Mouse (Mus musculus): Measurements from ENCODE around the gene Ddx19a. TPM values are rescaled to one million over a fixed set of nuclear protein-coding genes. Genes with fewer than 3 reads are reported as not detected.
"Not testable (repeated sequence)": the region's sequence is repeated elsewhere in the genome, so short reads cannot be mapped to it uniquely, and the experiment has no call there.

Gene Ddx19a
- polyA plus RNA-seq, 1 experiment from 2014 or later: 23.7 TPM

DNA sequence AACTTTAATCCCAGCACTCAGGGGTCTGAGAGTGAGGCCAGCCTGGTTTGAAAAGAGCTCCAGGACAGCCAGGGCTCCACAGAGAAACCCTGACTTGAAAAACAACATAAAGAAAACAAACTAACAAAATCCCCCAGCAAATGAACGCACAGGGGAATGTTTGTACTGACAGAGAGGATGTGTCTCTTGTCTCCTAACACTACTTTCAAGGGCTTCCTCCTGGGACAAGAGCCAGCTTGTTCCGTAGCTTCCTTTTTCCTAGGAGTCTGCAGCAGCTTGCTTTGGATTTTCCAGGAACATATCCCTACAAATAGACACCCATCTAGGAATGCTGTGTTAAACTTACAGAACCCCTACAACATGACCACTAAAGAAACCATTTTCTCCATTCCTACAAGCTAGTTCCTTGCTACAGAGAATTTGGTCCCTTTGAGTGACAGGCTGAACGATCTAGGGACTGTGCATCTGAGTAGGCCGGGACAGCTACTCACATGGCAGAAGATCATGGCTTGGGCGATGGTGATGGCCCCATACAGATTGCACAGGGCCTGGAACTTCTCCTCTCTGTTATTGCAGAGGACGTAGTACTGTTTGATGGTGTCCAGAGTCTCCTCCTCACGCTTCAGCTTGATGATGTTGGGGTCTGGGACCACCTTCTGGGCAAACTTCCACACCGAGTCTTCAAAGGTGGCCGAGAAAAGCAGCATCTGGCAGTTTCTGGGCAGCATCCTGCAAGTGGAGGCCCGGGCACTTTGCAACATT lies 12.8 kb upstream of the Ddx19a start:
- WGBS: 86% methylated on average over 9 of the region's 10 CpGs
- H3K36me3 ChIP-seq (replicated peaks): peaks cover 66% of the 10 kb centered on the region
- not testable (repeated sequence) for H3K27ac ChIP-seq (replicated peaks); H3K4me1 ChIP-seq; H3K9me3 ChIP-seq; DNase-seq (ENCODE audit: low spot score); H3K4me3 ChIP-seq; H3K27me3 ChIP-seq (replicated peaks; ENCODE audit: low read depth, poor library complexity, severe bottlenecking)

DNA sequence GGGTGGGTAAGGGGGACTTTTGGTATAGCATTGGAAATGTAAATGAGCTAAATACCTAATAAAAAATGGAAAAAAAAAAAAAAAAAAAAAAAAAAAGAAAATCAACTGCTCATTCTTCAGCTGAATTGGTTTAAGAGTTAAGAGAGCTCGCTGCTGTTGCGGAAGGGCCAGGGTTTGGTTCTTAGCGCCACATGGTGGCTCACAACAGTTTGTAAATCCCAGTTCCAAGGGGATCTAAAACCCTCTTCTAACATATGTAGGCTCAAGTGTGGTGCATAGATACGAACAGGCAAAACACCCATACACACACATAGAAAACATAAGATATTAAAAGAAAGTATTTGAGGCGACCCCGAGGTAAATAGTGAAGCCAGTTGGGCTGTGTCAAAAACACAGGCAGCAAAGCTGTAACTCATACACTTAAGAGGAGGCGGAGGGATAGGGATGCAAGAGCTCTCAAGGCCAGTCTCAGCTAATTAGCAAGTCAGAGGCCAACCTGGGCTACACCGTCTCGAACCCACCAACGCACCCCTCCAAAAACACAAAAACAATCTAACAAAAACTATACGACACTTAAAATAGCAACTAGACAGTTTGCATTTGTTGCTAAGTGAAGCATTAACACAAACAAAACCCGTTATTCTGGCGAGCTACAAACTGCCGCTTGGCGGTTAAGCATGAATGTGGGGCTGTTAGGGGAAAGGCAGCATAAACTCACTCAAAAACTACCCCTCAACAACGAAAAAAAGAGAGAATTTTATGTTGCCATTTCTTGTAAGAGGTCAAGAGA lies 764 bp downstream of the Ddx19a start:
- Histone ChIP-seq H3K27ac (replicated peaks) (peak overlapping the region; percentile 91), H3K27me3 (replicated peaks; ENCODE audit: low read depth, poor library complexity, severe bottlenecking) (no peaks in the 10 kb centered on the region), H3K4me1 (peaks cover 12% of the 10 kb centered on the region), H3K4me3 (peak overlapping the region; percentile 91), H3K9me3 (no peaks in the 10 kb centered on the region), H3K36me3 (replicated peaks) (peaks cover 40% of the 10 kb centered on the region)
- no peak for DNase-seq (ENCODE audit: low spot score)
- WGBS: 37% methylated on average over 16 of the region's 16 CpGs

DNA sequence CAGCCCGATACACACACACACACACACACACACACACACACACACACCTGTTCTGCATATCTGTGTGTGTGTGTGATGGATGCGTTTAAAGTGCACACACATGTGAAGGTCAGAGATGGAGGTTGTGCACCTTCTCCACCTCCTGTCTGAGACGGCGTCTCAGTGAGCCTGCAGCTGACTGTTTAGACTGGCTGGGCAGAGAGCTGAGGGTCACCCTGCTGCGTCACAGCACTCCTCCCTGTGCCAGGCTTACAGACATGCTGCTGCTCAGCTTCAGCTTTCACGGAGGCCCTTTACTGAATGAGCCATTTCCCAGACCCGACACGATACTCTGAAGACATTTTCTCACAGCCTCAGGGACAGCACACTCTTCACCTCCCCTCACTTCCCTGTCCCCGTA lies 7.6 kb downstream of the Ddx19a start:
- 90% methylated on average over 9 of the region's 9 CpGs for whole genome bisulfite sequencing
- Histone ChIP-seq H3K36me3 (replicated peaks) (peaks cover 95% of the 10 kb centered on the region), H3K4me3 (no peak overlapping the region), H3K4me1 (no peaks in the 10 kb centered on the region), H3K27ac (replicated peaks) (no peak overlapping the region), H3K27me3 (replicated peaks; ENCODE audit: low read depth, poor library complexity, severe bottlenecking) (no peaks in the 10 kb centered on the region), H3K9me3 (no peaks in the 10 kb centered on the region)
- DNase-seq (ENCODE audit: low spot score): no peak

- no peaks in the 10 kb centered on the region for H3K9me3 ChIP-seq
- H3K27me3 ChIP-seq (replicated peaks; ENCODE audit: low read depth, poor library complexity, severe bottlenecking): no peaks in the 10 kb centered on the region
- 87% methylated on average over 8 of the region's 8 CpGs for WGBS
- H3K4me1 ChIP-seq: no peaks in the 10 kb centered on the region
- DNase-seq (ENCODE audit: low spot score): no peak
- H3K36me3 ChIP-seq (replicated peaks): peaks cover 96% of the 10 kb centered on the region
- H3K4me3 ChIP-seq: no peak overlapping the region
- no peak overlapping the region for H3K27ac ChIP-seq (replicated peaks)
Measured at GRCm38 (mm10) chr8:110987805-110988744, 9.5 kb downstream of the Ddx19a start.

- Histone ChIP-seq H3K4me1 (no peaks in the 10 kb centered on the region), H3K36me3 (replicated peaks) (peaks cover 91% of the 10 kb centered on the region), H3K4me3 (no peak overlapping the region), H3K27ac (replicated peaks) (no peak overlapping the region), H3K27me3 (replicated peaks; ENCODE audit: low read depth, poor library complexity, severe bottlenecking) (no peaks in the 10 kb centered on the region), H3K9me3 (no peaks in the 10 kb centered on the region)
- no peak for DNase-seq (ENCODE audit: low spot score)
- WGBS: 81% methylated on average over 2 of the region's 2 CpGs
Measured at GRCm38 (mm10) chr8:110981304-110981703, 16.3 kb downstream of the Ddx19a start.

- H3K27ac ChIP-seq (replicated peaks); DNase-seq (ENCODE audit: low spot score); H3K4me3 ChIP-seq; H3K27me3 ChIP-seq (replicated peaks; ENCODE audit: low read depth, poor library complexity, severe bottlenecking); H3K9me3 ChIP-seq; H3K4me1 ChIP-seq: not testable (repeated sequence)
- 87% methylated on average over 2 of the region's 2 CpGs for WGBS
- peaks cover 88% of the 10 kb centered on the region for H3K36me3 ChIP-seq (replicated peaks)
Measured at GRCm38 (mm10) chr8:110977987-110978386, 19.6 kb downstream of the Ddx19a start.

GRCm38 (mm10) chr8:110976532-110976931 lies 21.1 kb downstream of the Ddx19a start:
- not testable (repeated sequence) for H3K4me3 ChIP-seq; H3K27ac ChIP-seq (replicated peaks); DNase-seq (ENCODE audit: low spot score); H3K4me1 ChIP-seq; H3K9me3 ChIP-seq; H3K27me3 ChIP-seq (replicated peaks; ENCODE audit: low read depth, poor library complexity, severe bottlenecking)
- 95% methylated on average over 8 of the region's 8 CpGs for WGBS
- H3K36me3 ChIP-seq (replicated peaks): peaks cover 87% of the 10 kb centered on the region

DNA sequence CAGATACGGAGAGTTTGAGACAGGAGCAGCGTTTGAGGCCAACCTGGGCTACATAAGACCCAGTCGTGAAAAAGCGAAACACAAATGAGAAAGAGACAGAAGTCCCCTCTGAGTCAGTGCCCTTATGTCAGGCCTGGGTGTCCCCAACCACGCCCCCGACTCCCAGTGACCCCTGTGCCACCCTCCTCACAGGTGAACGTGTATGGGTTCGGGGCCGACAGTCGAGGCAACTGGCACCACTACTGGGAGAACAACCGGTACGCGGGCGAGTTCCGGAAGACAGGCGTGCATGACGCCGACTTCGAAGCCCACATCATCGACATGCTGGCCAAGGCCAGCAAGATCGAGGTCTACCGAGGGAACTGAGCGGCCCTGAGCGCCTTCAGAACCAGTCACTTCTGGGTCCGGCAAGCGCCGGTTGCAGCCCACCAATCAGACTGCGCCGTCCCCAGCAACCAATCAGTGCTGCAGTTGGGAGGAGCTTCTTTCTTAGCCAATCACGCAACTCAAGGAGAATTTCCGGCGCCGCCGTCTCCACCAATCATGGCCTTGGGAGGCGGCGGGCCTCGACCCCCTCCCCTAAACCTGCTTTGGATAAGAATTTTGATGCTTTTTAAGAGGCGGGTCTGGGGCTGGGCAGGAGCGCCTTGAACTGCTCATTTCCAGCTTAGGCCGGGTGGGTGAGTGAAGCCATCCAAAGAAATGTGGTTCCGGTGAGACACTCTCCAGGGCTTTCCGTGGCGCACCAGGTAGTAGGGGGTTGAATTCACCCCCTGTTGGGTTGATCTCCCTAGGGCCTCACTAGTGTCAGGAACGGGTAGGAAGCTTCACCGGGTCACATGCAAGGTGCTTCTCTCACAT lies 27.5 kb downstream of the Ddx19a start:
- Histone ChIP-seq H3K4me1 (peaks cover 14% of the 10 kb centered on the region), H3K9me3 (no peaks in the 10 kb centered on the region), H3K36me3 (replicated peaks) (peaks cover 91% of the 10 kb centered on the region), H3K4me3 (peak overlapping the region; percentile 62), H3K27me3 (replicated peaks; ENCODE audit: low read depth, poor library complexity, severe bottlenecking) (no peaks in the 10 kb centered on the region), H3K27ac (replicated peaks) (peak overlapping the region; percentile 85)
- peak; percentile 94 for DNase-seq (ENCODE audit: low spot score)
- 5% methylated on average over 45 of the region's 45 CpGs for WGBS

GRCm38 (mm10) chr8:110967326-110967725 lies 30.3 kb downstream of the Ddx19a start:
- Histone ChIP-seq H3K27me3 (replicated peaks; ENCODE audit: low read depth, poor library complexity, severe bottlenecking) (no peaks in the 10 kb centered on the region), H3K27ac (replicated peaks) (no peak overlapping the region), H3K4me3 (no peak overlapping the region), H3K9me3 (no peaks in the 10 kb centered on the region), H3K4me1 (peaks cover 14% of the 10 kb centered on the region), H3K36me3 (replicated peaks) (peaks cover 90% of the 10 kb centered on the region)
- WGBS: 83% methylated on average over 9 of the region's 9 CpGs
- no peak for DNase-seq (ENCODE audit: low spot score)

GRCm38 (mm10) chr8:110966586-110966985 lies 31.0 kb downstream of the Ddx19a start:
- no peak overlapping the region for H3K27ac ChIP-seq (replicated peaks)
- no peaks in the 10 kb centered on the region for H3K27me3 ChIP-seq (replicated peaks; ENCODE audit: low read depth, poor library complexity, severe bottlenecking)
- peaks cover 91% of the 10 kb centered on the region for H3K36me3 ChIP-seq (replicated peaks)
- H3K9me3 ChIP-seq: no peaks in the 10 kb centered on the region
- H3K4me1 ChIP-seq: peaks cover 14% of the 10 kb centered on the region
- WGBS: 83% methylated on average over 8 of the region's 8 CpGs
- no peak overlapping the region for H3K4me3 ChIP-seq
- DNase-seq (ENCODE audit: low spot score): no peak

DNA sequence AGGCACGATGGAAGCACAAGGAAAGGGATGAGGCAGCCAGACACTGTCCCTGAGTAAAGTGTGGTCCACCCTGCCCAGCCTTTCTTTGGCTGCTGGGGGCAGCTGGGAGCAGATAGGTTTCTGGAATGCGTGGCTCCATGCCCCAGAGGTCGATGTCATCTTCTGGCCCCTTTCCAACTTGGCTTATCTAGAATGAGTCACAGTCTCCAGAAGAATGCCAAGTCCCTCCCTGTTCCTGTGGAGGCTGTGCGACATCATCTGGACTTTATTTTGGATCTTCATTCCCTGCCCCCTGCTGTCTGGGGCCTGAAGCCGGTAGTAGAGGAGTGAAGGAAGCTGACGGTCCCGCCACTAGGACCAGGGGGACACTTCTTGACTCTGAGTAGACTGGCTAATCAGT lies 32.0 kb downstream of the Ddx19a start:
- Histone ChIP-seq H3K4me3 (no peak overlapping the region), H3K4me1 (peaks cover 8% of the 10 kb centered on the region), H3K9me3 (no peaks in the 10 kb centered on the region), H3K36me3 (replicated peaks) (peaks cover 85% of the 10 kb centered on the region), H3K27me3 (replicated peaks; ENCODE audit: low read depth, poor library complexity, severe bottlenecking) (no peaks in the 10 kb centered on the region), H3K27ac (replicated peaks) (no peak overlapping the region)
- 71% methylated on average over 7 of the region's 7 CpGs for WGBS
- DNase-seq (ENCODE audit: low spot score): no peak
